Mouse (Mus musculus): ENCODE results near the gene Atxn10. TPM values are rescaled to one million over a fixed set of nuclear protein-coding genes. Genes with fewer than 3 reads are reported as not detected.

Gene Atxn10
- polyA plus RNA-seq, 1 experiment from 2014 or later: 574 TPM

GRCm38 (mm10) chr15:85366938-85367337, 30.9 kb downstream of the Atxn10 start:
- H3K4me2 ChIP-seq (ENCODE audit: low read length): no peak overlapping the region
- no peaks in the 10 kb centered on the region for H3K27me3 ChIP-seq (ENCODE audit: control insufficient read depth, insufficient read depth, low read length)
- peaks cover 49% of the 10 kb centered on the region for H3K36me3 ChIP-seq (ENCODE audit: control insufficient read depth, insufficient read depth, low read length)
- ATAC-seq (ENCODE audit: low FRiP score, low TSS enrichment) (no peak), DNase-seq (no peak)
- H3K27ac ChIP-seq (replicated peaks; ENCODE audit: low read depth, low read length): no peak overlapping the region
- H3K4me3 ChIP-seq (replicated peaks; ENCODE audit: low read depth, low read length): no peak overlapping the region
- H3K4me1 ChIP-seq (ENCODE audit: control insufficient read depth, insufficient read depth, low read length): no peaks in the 10 kb centered on the region
- 74% methylated on average over 5 of the region's 5 CpGs for WGBS
- no peak overlapping the region for H3K9ac ChIP-seq (replicated peaks; ENCODE audit: low read length)
- H3K9me3 ChIP-seq (ENCODE audit: control insufficient read depth, low read length): no peaks in the 10 kb centered on the region

GRCm38 (mm10) chr15:85369765-85370164, 33.7 kb downstream of the Atxn10 start:
- no peak overlapping the region for H3K27ac ChIP-seq (replicated peaks; ENCODE audit: low read depth, low read length)
- H3K9ac ChIP-seq (replicated peaks; ENCODE audit: low read length): no peak overlapping the region
- no peak for ATAC-seq (ENCODE audit: low FRiP score, low TSS enrichment)
- no peak for DNase-seq
- no peaks in the 10 kb centered on the region for H3K9me3 ChIP-seq (ENCODE audit: control insufficient read depth, low read length)
- H3K4me3 ChIP-seq (replicated peaks; ENCODE audit: low read depth, low read length): no peak overlapping the region
- peaks cover 27% of the 10 kb centered on the region for H3K36me3 ChIP-seq (ENCODE audit: control insufficient read depth, insufficient read depth, low read length)
- H3K4me1 ChIP-seq (ENCODE audit: control insufficient read depth, insufficient read depth, low read length): no peaks in the 10 kb centered on the region
- 64% methylated on average over 3 of the region's 3 CpGs for WGBS
- H3K27me3 ChIP-seq (ENCODE audit: control insufficient read depth, insufficient read depth, low read length): no peaks in the 10 kb centered on the region
- H3K4me2 ChIP-seq (ENCODE audit: low read length): no peak overlapping the region

DNA sequence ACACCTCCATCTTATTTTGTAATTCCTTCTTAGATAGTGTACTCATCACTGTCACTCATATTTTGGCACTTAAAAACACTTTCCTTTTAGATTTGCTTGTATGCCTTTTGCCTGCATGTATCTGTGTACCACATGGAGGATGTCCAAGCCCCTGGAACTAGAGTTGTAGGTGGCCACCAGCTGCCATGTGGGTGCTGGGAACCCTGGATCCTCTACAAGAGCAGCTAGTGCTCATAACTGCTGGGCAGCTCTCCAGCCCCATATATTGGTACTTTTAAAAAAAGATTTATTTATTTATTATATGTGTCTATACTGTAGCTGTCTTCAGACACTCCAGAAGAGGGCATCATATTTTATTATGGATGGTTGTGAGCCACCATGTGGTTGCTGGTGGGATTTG, 37.1 kb downstream of the Atxn10 start:
- H3K27ac ChIP-seq (replicated peaks; ENCODE audit: low read depth, low read length): no peak overlapping the region
- no peaks in the 10 kb centered on the region for H3K4me1 ChIP-seq (ENCODE audit: control insufficient read depth, insufficient read depth, low read length)
- no peak overlapping the region for H3K4me2 ChIP-seq (ENCODE audit: low read length)
- H3K27me3 ChIP-seq (ENCODE audit: control insufficient read depth, insufficient read depth, low read length): no peaks in the 10 kb centered on the region
- peaks cover 32% of the 10 kb centered on the region for H3K36me3 ChIP-seq (ENCODE audit: control insufficient read depth, insufficient read depth, low read length)
- H3K4me3 ChIP-seq (replicated peaks; ENCODE audit: low read depth, low read length): no peak overlapping the region
- DNase-seq (no peak), ATAC-seq (ENCODE audit: low FRiP score, low TSS enrichment) (no peak)
- no peaks in the 10 kb centered on the region for H3K9me3 ChIP-seq (ENCODE audit: control insufficient read depth, low read length)
- H3K9ac ChIP-seq (replicated peaks; ENCODE audit: low read length): no peak overlapping the region

DNA sequence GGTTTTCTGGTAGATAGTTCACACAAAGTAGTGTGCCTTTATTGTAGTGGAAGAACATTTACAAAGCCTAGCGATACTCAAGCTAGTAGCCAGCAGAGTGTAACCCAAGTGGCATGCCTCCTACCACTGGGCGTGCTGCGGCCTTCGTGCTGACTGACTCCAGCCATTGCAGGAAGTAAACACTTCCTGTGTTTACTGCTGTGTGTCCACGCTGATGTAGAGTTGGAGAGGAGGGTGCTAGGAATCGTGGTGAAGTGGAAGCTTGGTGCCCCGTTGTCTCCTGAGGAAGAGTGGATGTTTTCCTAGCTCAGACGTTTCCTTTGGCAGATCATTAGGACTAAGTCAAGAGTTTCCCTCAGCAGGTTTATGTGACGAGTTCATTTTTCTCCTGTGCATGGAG, 47.4 kb downstream of the Atxn10 start:
- no peak for ATAC-seq (ENCODE audit: low FRiP score, low TSS enrichment)
- H3K27me3 ChIP-seq (ENCODE audit: control insufficient read depth, insufficient read depth, low read length): no peaks in the 10 kb centered on the region
- no peak overlapping the region for H3K4me2 ChIP-seq (ENCODE audit: low read length)
- 89% methylated on average over 9 of the region's 9 CpGs for WGBS
- H3K27ac ChIP-seq (replicated peaks; ENCODE audit: low read depth, low read length): no peak overlapping the region
- H3K4me3 ChIP-seq (replicated peaks; ENCODE audit: low read depth, low read length): no peak overlapping the region
- peaks cover 63% of the 10 kb centered on the region for H3K36me3 ChIP-seq (ENCODE audit: control insufficient read depth, insufficient read depth, low read length)
- H3K9ac ChIP-seq (replicated peaks; ENCODE audit: low read length): no peak overlapping the region
- no peaks in the 10 kb centered on the region for H3K4me1 ChIP-seq (ENCODE audit: control insufficient read depth, insufficient read depth, low read length)
- no peak for DNase-seq
- no peaks in the 10 kb centered on the region for H3K9me3 ChIP-seq (ENCODE audit: control insufficient read depth, low read length)

DNA sequence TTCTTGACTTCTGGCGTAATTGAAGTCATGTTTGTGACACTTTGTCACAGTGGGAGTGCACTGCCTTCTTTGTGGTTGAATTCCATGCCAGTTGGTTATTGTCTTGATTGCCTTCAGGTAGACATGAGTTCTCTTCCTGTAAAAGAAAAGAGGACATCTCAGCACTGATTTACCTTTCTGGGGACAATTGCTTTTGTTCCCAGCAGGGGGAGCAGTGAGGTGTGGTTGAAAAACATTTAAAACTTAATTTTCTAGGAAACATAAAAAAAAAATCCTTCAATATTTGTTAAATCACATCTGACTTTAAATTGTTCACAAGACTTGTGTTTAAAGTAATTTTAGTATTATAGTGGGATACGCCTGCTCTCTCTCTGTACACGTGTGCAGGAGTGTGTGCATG, 52.7 kb downstream of the Atxn10 start:
- H3K36me3 ChIP-seq (ENCODE audit: control insufficient read depth, insufficient read depth, low read length): peaks cover 53% of the 10 kb centered on the region
- H3K4me1 ChIP-seq (ENCODE audit: control insufficient read depth, insufficient read depth, low read length): no peaks in the 10 kb centered on the region
- no peaks in the 10 kb centered on the region for H3K9me3 ChIP-seq (ENCODE audit: control insufficient read depth, low read length)
- H3K27ac ChIP-seq (replicated peaks; ENCODE audit: low read depth, low read length): no peak overlapping the region
- H3K9ac ChIP-seq (replicated peaks; ENCODE audit: low read length): no peak overlapping the region
- H3K4me3 ChIP-seq (replicated peaks; ENCODE audit: low read depth, low read length): no peak overlapping the region
- H3K4me2 ChIP-seq (ENCODE audit: low read length): no peak overlapping the region
- peak; percentile 45 for DNase-seq
- no peaks in the 10 kb centered on the region for H3K27me3 ChIP-seq (ENCODE audit: control insufficient read depth, insufficient read depth, low read length)
- no peak for ATAC-seq (ENCODE audit: low FRiP score, low TSS enrichment)
- 82% methylated on average over 3 of the region's 3 CpGs for WGBS

DNA sequence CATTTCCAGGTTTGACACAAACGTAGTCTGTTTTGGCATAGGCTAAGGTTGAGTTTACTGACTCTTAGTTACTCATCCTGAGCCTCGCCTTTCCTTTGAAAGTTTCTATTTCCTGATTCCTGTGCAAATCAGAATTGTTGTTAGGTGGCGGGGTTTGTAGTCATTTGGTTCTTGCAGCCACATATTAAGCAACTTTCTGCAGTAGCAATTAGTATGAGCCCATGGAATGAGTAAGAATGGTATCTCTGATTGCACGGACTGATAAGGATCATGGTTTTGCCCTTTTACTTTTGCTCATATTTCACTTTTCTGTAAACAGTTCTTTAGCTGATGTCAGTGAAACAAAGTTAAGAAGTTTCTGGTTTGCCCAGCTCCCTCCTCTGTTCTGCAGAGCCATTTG, 53.9 kb downstream of the Atxn10 start:
- no peak for ATAC-seq (ENCODE audit: low FRiP score, low TSS enrichment)
- Histone ChIP-seq H3K4me3 (replicated peaks; ENCODE audit: low read depth, low read length) (no peak overlapping the region), H3K27me3 (ENCODE audit: control insufficient read depth, insufficient read depth, low read length) (no peaks in the 10 kb centered on the region), H3K4me2 (ENCODE audit: low read length) (no peak overlapping the region), H3K9me3 (ENCODE audit: control insufficient read depth, low read length) (no peaks in the 10 kb centered on the region), H3K9ac (replicated peaks; ENCODE audit: low read length) (no peak overlapping the region), H3K27ac (replicated peaks; ENCODE audit: low read depth, low read length) (no peak overlapping the region), H3K4me1 (ENCODE audit: control insufficient read depth, insufficient read depth, low read length) (no peaks in the 10 kb centered on the region), H3K36me3 (ENCODE audit: control insufficient read depth, insufficient read depth, low read length) (peaks cover 44% of the 10 kb centered on the region)
- WGBS: 90% methylated on average over 4 of the region's 4 CpGs
- no peak for DNase-seq

- ATAC-seq (ENCODE audit: low FRiP score, low TSS enrichment) (no peak), DNase-seq (no peak)
- 93% methylated on average over 9 of the region's 9 CpGs for whole genome bisulfite sequencing
- H3K9me3 ChIP-seq (ENCODE audit: control insufficient read depth, low read length): no peaks in the 10 kb centered on the region
- peaks cover 37% of the 10 kb centered on the region for H3K36me3 ChIP-seq (ENCODE audit: control insufficient read depth, insufficient read depth, low read length)
- no peaks in the 10 kb centered on the region for H3K27me3 ChIP-seq (ENCODE audit: control insufficient read depth, insufficient read depth, low read length)
- H3K4me1 ChIP-seq (ENCODE audit: control insufficient read depth, insufficient read depth, low read length): no peaks in the 10 kb centered on the region
- no peak overlapping the region for H3K4me2 ChIP-seq (ENCODE audit: low read length)
- H3K27ac ChIP-seq (replicated peaks; ENCODE audit: low read depth, low read length): no peak overlapping the region
- no peak overlapping the region for H3K4me3 ChIP-seq (replicated peaks; ENCODE audit: low read depth, low read length)
- H3K9ac ChIP-seq (replicated peaks; ENCODE audit: low read length): no peak overlapping the region
Observed at GRCm38 (mm10) chr15:85395360-85395759, 59.3 kb downstream of the Atxn10 start.

DNA sequence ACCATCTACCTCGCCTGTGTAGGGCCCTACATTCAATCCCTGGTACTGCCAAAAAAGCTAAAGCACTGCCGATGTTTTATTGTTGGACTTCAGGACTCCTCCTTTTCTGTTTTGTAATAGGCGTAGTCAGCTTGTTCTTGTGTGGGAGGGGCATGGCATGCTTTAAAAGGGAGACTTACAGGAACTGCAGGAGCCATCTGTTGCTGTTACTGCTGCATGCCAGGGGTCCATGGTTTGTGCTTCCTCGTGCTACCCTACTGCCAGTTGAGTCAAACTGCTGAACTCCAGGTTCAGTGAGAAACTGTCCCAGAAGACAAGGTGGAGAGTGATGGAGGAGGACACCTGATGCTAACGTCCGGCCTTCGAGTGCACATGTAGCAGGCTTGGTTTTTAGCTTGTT, 65.9 kb downstream of the Atxn10 start:
- peak; percentile 19 for DNase-seq
- WGBS: 56% methylated on average over 7 of the region's 7 CpGs
- Histone ChIP-seq H3K9me3 (ENCODE audit: control insufficient read depth, low read length) (no peaks in the 10 kb centered on the region), H3K27me3 (ENCODE audit: control insufficient read depth, insufficient read depth, low read length) (no peaks in the 10 kb centered on the region), H3K4me2 (ENCODE audit: low read length) (no peak overlapping the region), H3K9ac (replicated peaks; ENCODE audit: low read length) (no peak overlapping the region), H3K36me3 (ENCODE audit: control insufficient read depth, insufficient read depth, low read length) (peaks cover 8% of the 10 kb centered on the region; the same call in 1 of the 2 replicates), H3K4me3 (replicated peaks; ENCODE audit: low read depth, low read length) (no peak overlapping the region), H3K27ac (replicated peaks; ENCODE audit: low read depth, low read length) (no peak overlapping the region), H3K4me1 (ENCODE audit: control insufficient read depth, insufficient read depth, low read length) (peaks cover 10% of the 10 kb centered on the region; the same call in 1 of the 2 replicates)
- no peak for ATAC-seq (ENCODE audit: low FRiP score, low TSS enrichment)

DNA sequence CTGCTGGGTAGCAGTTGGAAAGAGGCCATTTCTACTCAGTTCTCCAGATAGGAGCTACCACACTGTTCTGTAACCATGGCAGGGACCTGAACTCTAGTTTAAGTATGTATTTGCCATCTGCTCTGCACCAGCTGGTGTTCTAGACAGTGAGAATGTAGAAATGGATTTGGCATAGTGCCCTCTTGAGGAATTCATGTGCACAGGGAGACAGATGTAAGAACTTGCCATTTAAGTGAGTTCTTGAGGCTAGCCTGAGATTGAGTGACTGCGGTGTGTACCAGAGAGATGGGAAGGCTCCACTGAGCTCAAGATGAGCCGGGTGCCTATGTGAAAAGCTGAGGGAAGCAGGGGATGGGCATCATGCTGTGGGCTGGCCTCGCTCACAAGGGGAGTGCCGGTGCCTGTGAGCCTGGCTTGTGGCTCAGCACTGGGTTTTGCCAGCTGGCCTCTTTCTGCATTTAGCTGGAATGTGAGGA, 67.2 kb downstream of the Atxn10 start:
- WGBS: 54% methylated on average over 4 of the region's 4 CpGs
- DNase-seq: peak; percentile 82

More for the DNA sequence above, 67.2 kb downstream of the Atxn10 start:
- H3K4me2 ChIP-seq (ENCODE audit: low read length): no peak overlapping the region
- peak overlapping the region; percentile 70 for H3K27ac ChIP-seq (replicated peaks; ENCODE audit: low read depth, low read length)
- H3K9ac ChIP-seq (replicated peaks; ENCODE audit: low read length): no peak overlapping the region
- no peaks in the 10 kb centered on the region for H3K36me3 ChIP-seq (ENCODE audit: control insufficient read depth, insufficient read depth, low read length)
- no peaks in the 10 kb centered on the region for H3K27me3 ChIP-seq (ENCODE audit: control insufficient read depth, insufficient read depth, low read length)
- peak; percentile 66; the same call in 1 of the 2 replicates for ATAC-seq (ENCODE audit: low FRiP score, low TSS enrichment)
- H3K4me1 ChIP-seq (ENCODE audit: control insufficient read depth, insufficient read depth, low read length): peaks cover 10% of the 10 kb centered on the region; the same call in 1 of the 2 replicates
- no peaks in the 10 kb centered on the region for H3K9me3 ChIP-seq (ENCODE audit: control insufficient read depth, low read length)
- H3K4me3 ChIP-seq (replicated peaks; ENCODE audit: low read depth, low read length): no peak overlapping the region

Data from midbrain, embryonic 14.5 days (tissue).